Mouse (Mus musculus) myocyte (in vitro differentiated cells): ENCODE results near the gene Zdhhc8.

ENCODE experiments used
- E2F4 ChIP-seq: IDR thresholded peaks from one replicate; pipeline ENCODE4 v1.6.1; 2011; ENCODE audit warnings: mild to moderate bottlenecking, control low read depth, moderate library complexity; ENCODE audit not compliant: insufficient read depth
- MAX ChIP-seq: IDR thresholded peaks from one replicate; pipeline ENCODE4 v1.6.1; 2011; ENCODE audit warnings: low read depth, mild to moderate bottlenecking, control low read depth
- MYOG ChIP-seq, 3 experiments: IDR thresholded peaks; one replicate each; pipeline ENCODE4 v1.6.1; 2011; ENCODE audit warnings: control low read depth in 2 of 3, low read depth in 2 of 3, mild to moderate bottlenecking in 2 of 3; ENCODE audit not compliant: insufficient read length in 2 of 3, control insufficient read depth in 1 of 3, insufficient read depth in 1 of 3
- POLR2A ChIP-seq: IDR thresholded peaks from one replicate; pipeline ENCODE4 v1.6.1; 2011; ENCODE audit warnings: low read depth, mild to moderate bottlenecking, control low read depth, moderate library complexity; ENCODE audit not compliant: insufficient read length
- TCF12 ChIP-seq: IDR thresholded peaks from one replicate; pipeline ENCODE4 v1.6.1; 2011; ENCODE audit warnings: mild to moderate bottlenecking, control low read depth; ENCODE audit not compliant: poor library complexity, insufficient read depth, severe bottlenecking
- USF1 ChIP-seq: IDR thresholded peaks from one replicate; pipeline ENCODE4 v1.6.1; 2011; ENCODE audit warnings: low read depth, mild to moderate bottlenecking, control low read depth, moderate library complexity

DNA sequence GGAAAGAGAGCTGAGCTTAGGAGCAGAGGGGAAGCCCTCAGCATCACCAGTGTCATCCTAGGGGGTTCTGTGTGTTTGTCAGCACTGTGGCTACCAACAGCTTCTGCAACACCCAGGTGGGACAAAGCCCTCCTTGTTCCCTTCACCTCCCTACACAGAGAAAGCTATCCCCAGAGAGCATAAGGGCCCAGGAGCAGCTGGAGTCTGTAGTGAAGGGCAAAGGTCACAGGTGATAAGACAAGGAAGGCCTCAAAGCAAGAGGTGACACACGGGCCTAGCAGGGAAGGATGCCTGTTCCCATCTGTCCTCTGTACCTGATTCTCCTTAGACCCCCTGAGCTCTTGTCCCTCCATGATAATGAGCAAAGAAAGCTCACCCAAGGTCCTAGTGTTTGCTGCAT, 33.3 kb downstream of the Zdhhc8 start:
- TF ChIP-seq POLR2A (no peak), MAX (no peak), E2F4 (no peak), MYOG (IDR thresholded peaks at IDR 0.05; ENCODE audit: control insufficient read depth in 1 of 3, insufficient read depth in 1 of 3, insufficient read length in 2 of 3, low read depth in 2 of 3) (no peak), USF1 (no peak), TCF12 (no peak)
